Mouse (Mus musculus) kidney, adult 2 months (tissue): Measurements from ENCODE around the gene Stam2. TPM values are rescaled to one million over a fixed set of nuclear protein-coding genes. Genes with fewer than 3 reads are reported as not detected.

Experiments
- DNase-seq: peaks from one replicate; pipeline ENCODE4 v3.0.0; 2021
- H3K27ac ChIP-seq: fragments of 200-500 bp; 2 replicates; pipeline ENCODE4 v1.5.1; 2012; ENCODE audit warnings: low read depth, low read length, control low read depth, inconsistent platforms; ENCODE audit not compliant: insufficient read depth
- H3K27me3 ChIP-seq: fragments of 200-500 bp; replicated peaks from 2 replicates; pipeline ENCODE4 v1.6.1; 2012; ENCODE audit warnings: mild to moderate bottlenecking, moderate library complexity, low read length, inconsistent platforms; ENCODE audit not compliant: control insufficient read depth, insufficient read depth
- H3K36me3 ChIP-seq: fragments of 200-500 bp; 2 replicates; pipeline ENCODE4 v1.6.1; 2012; ENCODE audit warnings: mild to moderate bottlenecking, moderate library complexity, low read length, inconsistent platforms; ENCODE audit not compliant: control insufficient read depth, insufficient read depth
- H3K4me1 ChIP-seq: fragments of 200-500 bp; 2 replicates; pipeline ENCODE4 v1.6.1; 2011; ENCODE audit warnings: low read length; ENCODE audit not compliant: control insufficient read depth, insufficient read depth
- H3K4me3 ChIP-seq: fragments of 200-500 bp; 2 replicates; pipeline ENCODE4 v1.5.1; 2011; ENCODE audit warnings: mild to moderate bottlenecking, low read depth, low read length, control low read depth; ENCODE audit not compliant: insufficient read depth
- CTCF ChIP-seq: fragments of 200-500 bp; conservative IDR thresholded peaks from 2 replicates; pipeline ENCODE4 v1.5.1; 2011; ENCODE audit warnings: low read depth, mild to moderate bottlenecking, control low read depth, low read length, moderate library complexity, mixed read lengths; ENCODE audit not compliant: insufficient read depth, insufficient read length
- POLR2A ChIP-seq: fragments of 200-500 bp; IDR thresholded peaks from one replicate; pipeline ENCODE4 v1.6.1; 2011; ENCODE audit warnings: low read depth, low read length, control low read depth
- WGBS: fragments of 180-500 bp; shearing (Covaris S2); methylation state at CpG from one replicate; pipeline ENCODE4 v1.1.7; 2018; 5-methylcytosine and 5-hydroxymethylcytosine counted together
- polyA plus RNA-seq: library from polyadenylated mRNA; depleted of rRNA; stranded (reverse); fragments of >200 nt; gene quantifications from 2 replicates; pipeline ENCODE4 v1.2.3, GENCODE M21; 2012

Gene Stam2
- polyA plus RNA-seq, 1 experiment, result 8.6 TPM

- H3K27me3 ChIP-seq, result no peaks in the 10 kb centered on the region
- H3K36me3 ChIP-seq, result no peaks in the 10 kb centered on the region
- TF ChIP-seq POLR2A (no peak), CTCF (0 out of 2 replicates have a peak, but pooled peaks have one; percentile 1)
- H3K4me3 ChIP-seq, result no peak overlapping the region
- no peaks in the 10 kb centered on the region for H3K4me1 ChIP-seq
- no peak for DNase-seq
- H3K27ac ChIP-seq, result no peak overlapping the region
Observed at GRCm38 (mm10) chr2:52744099-52744498, 2.0 kb upstream of the Stam2 start.

GRCm38 (mm10) chr2:52741681-52742255 is 313 bp downstream of the Stam2 start:
- under 1% methylated on average over 54 of the region's 54 CpGs for WGBS
- Histone ChIP-seq H3K27me3 (no peaks in the 10 kb centered on the region), H3K4me3 (peak overlapping the region; percentile 71), H3K27ac (peak overlapping the region; percentile 98), H3K4me1 (no peaks in the 10 kb centered on the region), H3K36me3 (no peaks in the 10 kb centered on the region)
- TF ChIP-seq CTCF, result 0 out of 2 replicates have a peak, but pooled peaks have one; percentile 1
- TF ChIP-seq POLR2A, result peak; percentile 33
- no peak for DNase-seq

- no peaks in the 10 kb centered on the region for H3K4me1 ChIP-seq
- no peak for DNase-seq
- H3K27me3 ChIP-seq, result no peaks in the 10 kb centered on the region
- no peak overlapping the region for H3K27ac ChIP-seq
- no peak overlapping the region for H3K4me3 ChIP-seq
- no peaks in the 10 kb centered on the region for H3K36me3 ChIP-seq
- WGBS, result 64% methylated on average over 4 of the region's 4 CpGs
- no peak for TF ChIP-seq CTCF
- TF ChIP-seq POLR2A, result no peak
Observed at GRCm38 (mm10) chr2:52740596-52740995, 1.5 kb downstream of the Stam2 start.

GRCm38 (mm10) chr2:52734504-52734903 is 7.6 kb downstream of the Stam2 start:
- DNase-seq, result no peak
- TF ChIP-seq CTCF (no peak), POLR2A (no peak)

GRCm38 (mm10) chr2:52733659-52734058 is 8.4 kb downstream of the Stam2 start:
- Histone ChIP-seq H3K4me1 (no peaks in the 10 kb centered on the region), H3K36me3 (no peaks in the 10 kb centered on the region), H3K27me3 (no peaks in the 10 kb centered on the region), H3K27ac (no peak overlapping the region), H3K4me3 (no peak overlapping the region)
- 87% methylated on average over 7 of the region's 7 CpGs for whole genome bisulfite sequencing
- TF ChIP-seq POLR2A, result no peak
- no peak for TF ChIP-seq CTCF
- DNase-seq, result no peak

More at GRCm38 (mm10) chr2:52734504-52734903, 7.6 kb downstream of the Stam2 start:
- Histone ChIP-seq H3K27me3 (no peaks in the 10 kb centered on the region), H3K4me1 (no peaks in the 10 kb centered on the region), H3K27ac (no peak overlapping the region), H3K4me3 (no peak overlapping the region), H3K36me3 (no peaks in the 10 kb centered on the region)
- WGBS, result 93% methylated on average over 7 of the region's 7 CpGs

- no peak for TF ChIP-seq CTCF
- no peak for TF ChIP-seq POLR2A
- DNase-seq, result no peak
- H3K4me1 ChIP-seq, result no peaks in the 10 kb centered on the region
- no peaks in the 10 kb centered on the region for H3K27me3 ChIP-seq
- WGBS, result 85% methylated on average over 7 of the region's 7 CpGs
- H3K27ac ChIP-seq, result no peak overlapping the region
- H3K36me3 ChIP-seq, result no peaks in the 10 kb centered on the region
- H3K4me3 ChIP-seq, result no peak overlapping the region
Observed at GRCm38 (mm10) chr2:52732611-52733010, 9.5 kb downstream of the Stam2 start.

- H3K27me3 ChIP-seq, result no peaks in the 10 kb centered on the region
- no peaks in the 10 kb centered on the region for H3K4me1 ChIP-seq
- 80% methylated on average over 5 of the region's 5 CpGs for WGBS
- no peaks in the 10 kb centered on the region for H3K36me3 ChIP-seq
- no peak overlapping the region for H3K27ac ChIP-seq
- TF ChIP-seq CTCF, result no peak
- TF ChIP-seq POLR2A, result no peak
- no peak overlapping the region for H3K4me3 ChIP-seq
- no peak for DNase-seq
Observed at GRCm38 (mm10) chr2:52732001-52732400, 10.1 kb downstream of the Stam2 start.

- no peak overlapping the region for H3K27ac ChIP-seq
- no peaks in the 10 kb centered on the region for H3K27me3 ChIP-seq
- DNase-seq, result no peak
- no peak overlapping the region for H3K4me3 ChIP-seq
- WGBS, result 93% methylated on average over 6 of the region's 6 CpGs
- H3K4me1 ChIP-seq, result no peaks in the 10 kb centered on the region
- TF ChIP-seq POLR2A (no peak), CTCF (no peak)
- no peaks in the 10 kb centered on the region for H3K36me3 ChIP-seq
Observed at GRCm38 (mm10) chr2:52730891-52731290, 11.2 kb downstream of the Stam2 start.
